Mouse (Mus musculus) central nervous system, embryonic 11.5 days (tissue): ENCODE results near the gene Cd55b. TPM values are rescaled to one million over a fixed set of nuclear protein-coding genes. Genes with fewer than 3 reads are reported as not detected.

ENCODE experiments used
- polyA plus RNA-seq: library from polyadenylated mRNA; depleted of rRNA; stranded (reverse); fragments of >200 nt; gene quantifications from 2 replicates; pipeline ENCODE4 v1.2.3, GENCODE M21; 2012; rRNA removed

Gene Cd55b
- not detected in 2 replicates for polyA plus RNA-seq

GRCm38 (mm10) chr1:130422664-130423111, at the start of gene Cd55b:
Gene Cd55b, minus strand, starts transcription at chr1:130423009.

DNA sequence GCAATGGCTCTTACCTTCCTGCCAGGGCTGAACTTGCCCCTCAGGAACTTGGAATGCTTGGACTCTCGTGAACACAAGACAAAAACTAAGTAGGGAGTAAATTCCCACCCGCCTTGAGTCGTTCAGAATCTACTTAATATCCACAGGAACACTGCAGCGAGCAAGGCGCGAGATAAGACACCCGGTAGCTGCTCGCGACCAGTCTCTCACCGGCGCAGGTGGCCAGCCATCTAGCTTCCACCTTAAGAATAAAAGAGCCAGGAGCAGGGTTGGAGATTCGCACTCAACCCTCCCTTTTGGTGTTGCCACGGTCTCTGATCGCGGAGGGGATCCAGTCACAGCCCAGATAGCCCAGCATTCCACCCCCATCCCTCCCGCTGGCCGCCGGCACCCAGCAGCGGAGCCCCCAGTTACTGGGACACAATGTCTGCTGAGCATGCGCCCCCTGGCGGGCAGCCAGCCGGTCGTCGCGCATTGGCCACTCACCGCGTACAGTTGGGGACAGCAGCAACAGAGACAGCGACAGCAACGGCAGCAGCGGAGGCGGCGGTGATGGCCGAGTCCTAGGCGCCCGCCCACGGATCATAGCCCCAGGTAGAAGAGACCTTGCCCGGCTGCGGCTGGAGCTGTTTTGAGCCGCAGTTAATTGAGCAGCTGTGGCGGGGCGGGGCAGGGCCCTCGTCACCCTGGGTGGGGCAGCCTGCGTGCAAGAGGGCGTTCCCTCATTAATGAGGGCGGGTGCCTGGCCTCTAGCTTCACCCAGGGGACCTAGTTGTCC, 39.5 kb upstream of the Cd55b start, which contains the start of gene Cd55:
Gene Cd55, minus strand, starts transcription at position 661 of the 778 bp plus-strand sequence.

Other genes starting within 250 kb of the Cd55b start
- 2.9 and 5.8 TPM in 2 replicates for gene Cd55, start 39.7 kb upstream of the Cd55b start, polyA plus RNA-seq
- gene Zp3r, start 206.6 kb upstream of the Cd55b start, polyA plus RNA-seq: not detected in 2 replicates
- gene C4bp, start 238.6 kb upstream of the Cd55b start, polyA plus RNA-seq: 0.02 and 0.04 TPM in 2 replicates